Mouse (Mus musculus): Measurements from ENCODE around the gene Galk1.

The Galk1 gene

GRCm38 (mm10) chr11:116030088-116030897, 17.8 kb upstream of the Galk1 start, which contains the start of gene Unk:
Gene Unk (plus strand): TSS chr11:116030322.
- peak; percentile 100 for DNase-seq

- DNase-seq = no peak
Observed at GRCm38 (mm10) chr11:116029086-116029865, 16.8 kb upstream of the Galk1 start.

GRCm38 (mm10) chr11:116028177-116028865, 15.8 kb upstream of the Galk1 start:
- DNase-seq = peak; percentile 83

- DNase-seq = peak; percentile 91
Observed at GRCm38 (mm10) chr11:116027756-116028155, 15.2 kb upstream of the Galk1 start, which contains the start of gene H3f3b. Gene H3f3b (minus strand): TSS chr11:116027962.

GRCm38 (mm10) chr11:116025056-116025845, 12.7 kb upstream of the Galk1 start:
- peak; percentile 87 for DNase-seq

- peak; percentile 100 for DNase-seq
Observed at GRCm38 (mm10) chr11:116024356-116024808, 11.9 kb upstream of the Galk1 start.

- DNase-seq = peak; percentile 99
Observed at GRCm38 (mm10) chr11:116023771-116024355, 11.3 kb upstream of the Galk1 start.

- DNase-seq = peak; percentile 94
Observed at GRCm38 (mm10) chr11:116023074-116023770, 10.7 kb upstream of the Galk1 start.

- DNase-seq = no peak
Observed at GRCm38 (mm10) chr11:116022256-116022780, 9.8 kb upstream of the Galk1 start.

- no peak for DNase-seq
Observed at GRCm38 (mm10) chr11:116021328-116022220, 9.1 kb upstream of the Galk1 start.

GRCm38 (mm10) chr11:116020519-116020922, 8.0 kb upstream of the Galk1 start:
- no peak for DNase-seq

- peak; percentile 85 for DNase-seq
Observed at GRCm38 (mm10) chr11:116019976-116020411, 7.5 kb upstream of the Galk1 start.

GRCm38 (mm10) chr11:116019360-116019791, 6.9 kb upstream of the Galk1 start:
- peak; percentile 66 for DNase-seq

- peak; percentile 73 for DNase-seq
Observed at GRCm38 (mm10) chr11:116018867-116019266, 6.3 kb upstream of the Galk1 start.

GRCm38 (mm10) chr11:116018106-116018505, 5.6 kb upstream of the Galk1 start:
- DNase-seq = peak; percentile 94

- no peak for DNase-seq
Observed at GRCm38 (mm10) chr11:116014821-116015220, 2.3 kb upstream of the Galk1 start.

GRCm38 (mm10) chr11:116011529-116012261, 824 bp downstream of the Galk1 start:
- DNase-seq = peak; percentile 88

- peak; percentile 90 for DNase-seq
Observed at GRCm38 (mm10) chr11:116010948-116011347, 1.6 kb downstream of the Galk1 start.

- no peak for DNase-seq
Observed at GRCm38 (mm10) chr11:116010146-116010545, 2.4 kb downstream of the Galk1 start.

Measured in heart, adult 11 months (tissue).